Mouse (Mus musculus): Measurements from ENCODE around the gene Olfr463.
"Not testable (repeated sequence)": the region's sequence is repeated elsewhere in the genome, so short reads cannot be mapped to it uniquely, and the experiment has no call there.

Gene Olfr463

GRCm38 (mm10) chr11:87897287-87897686 lies at the start of gene Olfr463:
Olfr463 (minus strand) TSS chr11:87897387.
- DNase-seq = no peak

DNA sequence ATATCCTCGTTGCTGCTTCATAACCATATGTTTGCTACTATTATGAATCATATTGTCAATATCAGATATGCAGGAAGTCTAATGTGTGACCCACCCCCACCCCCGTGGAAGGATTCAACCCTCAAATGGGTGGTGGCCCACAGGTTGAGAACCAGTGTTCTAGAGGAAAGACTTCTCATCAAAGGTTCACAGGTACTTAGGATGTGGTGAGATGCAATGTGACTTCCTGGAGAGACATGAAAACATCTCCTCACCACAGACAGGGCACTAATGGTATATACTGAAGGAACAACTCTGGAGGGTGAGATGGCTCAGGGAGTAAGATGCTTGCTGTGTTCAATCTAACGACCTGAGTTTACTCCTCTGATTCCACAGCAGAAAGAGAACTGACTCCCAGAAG lies 38.3 kb upstream of the Olfr463 start:
- DNase-seq = no peak

- no peak for DNase-seq
Measured at GRCm38 (mm10) chr11:87933731-87934130, 36.5 kb upstream of the Olfr463 start.

- DNase-seq = no peak
Measured at GRCm38 (mm10) chr11:87930348-87930747, 33.2 kb upstream of the Olfr463 start.

- DNase-seq = no peak
Measured at GRCm38 (mm10) chr11:87920966-87921365, 23.8 kb upstream of the Olfr463 start, which contains the start of gene Olfr464. Olfr464 (minus strand) TSS chr11:87920967.

- peak; percentile 54 for DNase-seq
Measured at GRCm38 (mm10) chr11:87920301-87920700, 23.1 kb upstream of the Olfr463 start.

DNA sequence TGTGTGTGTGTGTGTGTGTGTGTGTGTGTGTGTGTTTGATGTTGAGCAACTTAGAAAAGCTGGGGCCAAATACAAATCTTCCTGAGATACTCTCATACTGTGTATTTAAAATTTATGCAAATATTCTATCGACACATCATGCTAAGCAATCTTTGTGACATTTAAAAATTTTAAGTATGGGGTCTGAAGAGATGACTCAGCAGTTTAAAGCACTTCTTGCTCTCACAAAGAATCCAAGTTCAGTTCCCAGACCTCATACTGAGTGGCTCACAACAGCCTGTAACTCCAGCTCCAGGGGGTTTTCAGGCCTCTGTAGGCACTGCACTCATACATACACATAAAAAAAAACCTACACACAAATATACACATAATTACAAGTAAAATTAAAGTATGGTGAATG lies 18.8 kb upstream of the Olfr463 start:
- no peak for DNase-seq

DNA sequence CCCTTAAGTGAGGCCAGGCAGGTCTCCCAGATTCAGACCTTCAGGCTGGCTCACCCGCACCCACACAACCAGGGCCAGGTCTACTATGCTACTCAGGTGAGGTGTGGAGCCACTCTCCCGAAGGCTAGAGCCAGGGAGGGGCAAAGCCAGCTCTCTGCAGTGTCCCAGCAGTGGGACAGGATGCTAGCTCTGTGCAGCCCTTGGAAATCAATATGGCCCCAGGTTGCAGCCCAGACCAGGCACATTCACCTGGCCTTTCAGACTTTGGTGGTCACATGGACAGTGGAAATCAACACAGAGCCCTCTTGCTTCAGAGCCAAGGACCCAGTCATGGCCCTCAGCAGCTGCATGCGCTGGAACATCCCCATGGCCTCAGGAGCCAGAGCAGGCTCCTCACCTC lies 7.1 kb upstream of the Olfr463 start:
- no peak for DNase-seq

- DNase-seq = no peak
Measured at GRCm38 (mm10) chr11:87892168-87892567, 5.0 kb downstream of the Olfr463 start, which contains the start of gene Olfr462. Olfr462 (minus strand) TSS chr11:87892268.

- DNase-seq = no peak
Measured at GRCm38 (mm10) chr11:87884856-87885255, 12.3 kb downstream of the Olfr463 start.

DNA sequence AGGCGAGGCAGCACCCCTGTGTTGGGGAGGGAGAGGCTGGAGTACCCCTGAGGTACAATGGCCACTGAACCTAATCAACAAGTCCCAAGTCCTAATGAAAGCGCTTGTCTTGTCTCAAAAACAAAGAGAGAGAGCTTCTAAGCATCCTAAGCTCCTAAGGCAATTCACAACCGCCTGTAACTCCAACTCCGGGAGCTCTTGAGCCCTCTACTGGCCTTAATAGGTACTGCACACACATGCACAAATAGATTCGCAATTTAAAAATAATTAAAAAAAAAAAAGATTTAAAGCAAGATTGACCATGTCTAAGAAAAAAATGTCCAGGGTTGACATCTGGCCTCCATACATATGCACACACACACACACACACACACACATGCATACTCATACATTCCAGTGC lies 13.7 kb downstream of the Olfr463 start:
- DNase-seq = no peak

DNA sequence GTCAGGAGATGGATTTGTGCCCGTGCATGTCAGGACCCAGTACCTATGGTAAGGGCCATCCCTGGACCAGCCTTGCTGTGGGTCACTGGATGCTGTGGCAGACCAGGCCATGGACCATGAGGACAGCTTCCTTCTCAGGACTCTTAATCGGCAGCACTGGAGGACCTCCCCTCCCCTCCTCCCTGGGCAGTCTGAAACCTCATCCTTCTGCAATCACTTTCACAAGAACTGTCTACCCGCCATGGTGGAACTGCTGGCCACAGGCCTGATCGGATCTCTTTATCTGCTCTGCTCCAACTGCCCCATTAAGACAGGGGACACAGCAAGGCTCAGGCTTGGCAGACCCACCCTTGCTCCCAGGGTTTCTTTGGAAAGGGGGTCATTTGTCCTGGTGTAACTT lies 15.5 kb downstream of the Olfr463 start:
- DNase-seq = no peak

GRCm38 (mm10) chr11:87879826-87880225 lies 17.4 kb downstream of the Olfr463 start:
- DNase-seq = no peak

GRCm38 (mm10) chr11:87875436-87875835 lies 21.8 kb downstream of the Olfr463 start, which contains the start of gene Epx:
Epx (minus strand) TSS chr11:87875536.
- no peak for DNase-seq

- DNase-seq = no peak
Measured at GRCm38 (mm10) chr11:87871766-87872165, 25.4 kb downstream of the Olfr463 start.

- DNase-seq = no peak
Measured at GRCm38 (mm10) chr11:87870096-87870495, 27.1 kb downstream of the Olfr463 start.

DNA sequence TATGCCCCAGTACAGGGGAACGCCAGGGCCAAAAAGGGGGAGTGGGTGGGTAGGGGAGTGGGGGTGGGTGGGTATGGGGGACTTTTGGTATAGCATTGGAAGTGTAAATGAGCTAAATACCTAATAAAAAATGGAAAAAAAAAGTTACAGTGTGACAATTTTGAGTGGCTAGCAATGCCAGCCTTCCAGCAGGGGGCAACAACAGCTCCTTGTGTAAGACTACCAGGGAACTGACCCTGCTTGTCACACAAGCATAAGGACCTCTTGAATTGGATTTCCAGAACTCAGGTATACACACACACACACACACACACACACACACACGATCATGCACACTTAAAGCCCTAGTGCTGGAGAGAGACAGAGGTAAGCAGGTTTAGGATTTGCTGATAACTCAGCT lies 30.3 kb downstream of the Olfr463 start:
- DNase-seq = not testable (repeated sequence)

- no peak for DNase-seq
Measured at GRCm38 (mm10) chr11:87862805-87863204, 34.4 kb downstream of the Olfr463 start.

DNA sequence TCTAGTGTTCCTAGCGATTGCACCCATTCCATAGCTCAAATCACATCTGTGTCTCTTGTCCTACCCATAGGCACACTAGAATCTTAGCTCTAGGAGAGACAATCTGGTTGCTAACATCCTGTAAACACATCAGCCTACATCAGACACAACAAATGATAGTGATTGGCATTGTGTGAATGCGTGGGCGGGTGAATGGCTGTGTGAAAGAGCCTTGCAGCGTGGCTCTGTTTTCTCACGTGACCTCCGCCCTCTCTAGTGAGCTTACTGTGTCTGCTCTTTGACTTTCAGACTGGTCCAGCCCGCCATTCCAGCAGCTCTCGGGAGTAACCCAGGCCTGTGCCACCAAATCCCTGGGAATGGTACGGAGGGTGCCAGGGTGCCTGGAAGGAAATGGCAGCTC lies 36.8 kb downstream of the Olfr463 start:
- DNase-seq = no peak

- DNase-seq = no peak
Measured at GRCm38 (mm10) chr11:87859273-87859672, 37.9 kb downstream of the Olfr463 start.

- no peak for DNase-seq
Measured at GRCm38 (mm10) chr11:87854550-87854949, 42.6 kb downstream of the Olfr463 start.

DNA sequence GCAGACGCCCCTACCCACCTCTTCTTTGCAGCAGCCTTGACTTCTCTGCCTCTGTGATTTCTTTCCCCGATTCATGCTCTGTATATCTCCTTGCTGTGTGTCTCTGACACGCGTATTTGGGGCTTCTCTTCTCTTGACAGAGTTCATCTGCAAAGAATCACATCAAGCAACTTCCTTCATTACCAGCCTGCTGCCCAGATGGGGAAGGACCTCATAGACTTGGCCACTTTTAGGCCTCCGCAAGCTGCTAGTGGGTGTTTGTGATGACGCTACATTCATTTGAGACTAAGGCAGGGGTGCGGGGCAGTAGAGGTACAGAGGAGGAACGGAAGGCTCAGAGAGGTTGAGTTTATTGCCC lies 43.6 kb downstream of the Olfr463 start:
- peak; percentile 35 for DNase-seq

- peak; percentile 94 for DNase-seq
Measured at GRCm38 (mm10) chr11:87852690-87853596, 44.2 kb downstream of the Olfr463 start, which contains the start of gene Mks1. Mks1 (plus strand) TSS chr11:87853215.

GRCm38 (mm10) chr11:87847884-87848283 lies 49.3 kb downstream of the Olfr463 start:
- no peak for DNase-seq

All from right cerebral cortex, adult 18-20 months (tissue).